Mouse (Mus musculus) naive thymus-derived CD4-positive, alpha-beta T cell, adult 5 months (primary cell): Measurements from ENCODE around the gene Ubxn2a. TPM values are rescaled to one million over a fixed set of nuclear protein-coding genes. Genes with fewer than 3 reads are reported as not detected.

ENCODE experiments used
- polyA plus RNA-seq: library from polyadenylated mRNA; unstranded; fragments of 100-300 nt; shearing (Covaris generic); gene quantifications from one replicate; pipeline ENCODE4 v1.2.1, GENCODE M21; 2017

The Ubxn2a gene
- polyA plus RNA-seq: 58.2 TPM

GRCm38 (mm10) chr12:4906951-4907906 lies at the start of gene Ubxn2a:
Gene Ubxn2a (minus strand): TSS chr12:4907705.

GRCm38 (mm10) chr12:4916994-4917804 lies 9.7 kb upstream of the Ubxn2a start, which contains the start of gene Atad2b:
Gene Atad2b (plus strand): TSS chr12:4917353.

DNA sequence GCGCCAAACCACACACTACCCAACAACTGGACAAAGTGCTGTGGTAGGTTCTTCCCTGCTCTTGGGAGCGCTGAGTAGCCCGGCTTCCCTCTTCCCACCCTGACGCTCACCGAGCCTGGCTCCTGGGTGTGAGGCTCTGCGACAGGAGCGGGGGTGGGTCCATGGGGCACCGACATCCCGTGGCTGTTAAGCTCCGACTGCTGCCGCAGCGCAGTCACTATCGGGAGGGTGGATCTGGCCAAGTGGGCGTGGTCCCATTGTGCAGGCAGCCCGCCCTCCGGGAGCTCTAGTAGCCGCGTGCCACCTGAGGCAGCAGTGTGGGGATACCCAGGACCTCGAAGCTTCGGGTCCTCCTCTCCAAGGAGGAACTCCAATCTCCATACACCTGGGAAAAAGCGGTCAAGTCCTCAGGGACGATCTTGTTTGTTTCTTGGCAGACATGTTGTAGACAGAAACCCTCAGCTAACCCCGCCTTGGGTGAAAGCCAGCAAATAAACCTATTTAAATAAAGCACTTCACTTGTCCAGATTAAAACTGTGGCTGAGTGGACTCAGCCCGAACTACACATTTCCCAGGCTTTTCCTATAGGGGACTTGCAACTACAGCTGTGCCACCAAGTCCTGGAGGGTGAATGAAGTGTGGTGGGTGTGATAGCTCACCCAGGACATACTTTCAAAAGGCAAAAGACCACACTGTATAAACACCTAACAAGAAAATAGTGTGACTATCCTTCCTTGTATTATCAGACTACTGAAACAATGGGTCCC lies 33.2 kb downstream of the Ubxn2a start, which contains the start of gene Mfsd2b:
Mfsd2b (minus strand) TSS at position 199 of the 767 bp plus-strand sequence.

DNA sequence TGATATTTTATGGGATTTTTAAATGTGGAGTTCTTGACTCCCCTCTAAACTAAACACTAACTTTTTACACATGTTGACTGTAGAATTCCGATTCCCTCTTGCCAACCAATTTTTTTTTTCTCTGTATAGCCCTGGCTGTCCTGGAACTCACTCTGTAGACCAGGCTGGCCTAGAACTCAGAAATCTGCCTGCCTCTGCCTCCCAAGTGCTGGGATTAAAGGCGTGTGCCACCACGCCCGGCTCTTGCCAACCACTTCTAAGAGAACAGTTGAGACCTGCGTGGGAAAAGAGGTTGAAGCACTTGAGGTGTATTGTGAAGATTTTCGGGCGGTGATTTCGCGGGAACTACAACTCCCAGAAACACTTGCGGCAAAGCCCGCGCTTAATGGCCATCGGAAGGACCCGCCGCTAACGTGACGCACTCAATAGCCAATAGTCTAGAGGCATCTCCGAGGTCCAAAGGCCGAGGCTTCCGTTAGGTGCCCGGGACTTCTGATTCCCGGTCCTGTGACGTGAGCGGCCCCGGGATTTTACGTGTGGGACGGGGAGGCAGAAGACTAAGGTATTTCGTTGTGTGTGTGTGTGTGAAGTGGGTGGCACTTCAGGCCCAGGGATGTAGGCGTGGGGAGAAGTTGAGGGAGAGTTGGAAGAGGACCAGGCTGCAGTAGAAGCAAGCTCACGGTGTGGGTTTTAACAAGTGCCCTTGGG lies 64.5 kb downstream of the Ubxn2a start, which contains the start of gene Wdcp:
Wdcp (plus strand) TSS at position 414 of the 708 bp plus-strand sequence.

GRCm38 (mm10) chr12:4841392-4841887 lies 66.1 kb downstream of the Ubxn2a start, which contains the start of gene Fkbp1b:
Gene Fkbp1b (minus strand): TSS chr12:4841591.

Other genes with a start within 250 kb of the Ubxn2a start
- gene Fam228a, start 169.3 kb downstream of the Ubxn2a start, polyA plus RNA-seq: 0.19 TPM
- not detected for gene Pfn4, start 138.7 kb downstream of the Ubxn2a start, polyA plus RNA-seq
- not detected for gene Fam228b, start 138.4 kb downstream of the Ubxn2a start, polyA plus RNA-seq
- gene Sf3b6, start 90.2 kb downstream of the Ubxn2a start, polyA plus RNA-seq: 314 TPM
- gene Fkbp1b, start 66.1 kb downstream of the Ubxn2a start, polyA plus RNA-seq: not detected
- gene Wdcp, start 64.4 kb downstream of the Ubxn2a start, polyA plus RNA-seq: 9.2 TPM
- 0.32 TPM for gene Mfsd2b, start 33.3 kb downstream of the Ubxn2a start, polyA plus RNA-seq
- 60.1 TPM for gene Atad2b, start 9.6 kb upstream of the Ubxn2a start, polyA plus RNA-seq